Mouse (Mus musculus) central nervous system, embryonic 11.5 days (tissue): ENCODE measurements around the gene Btbd18. TPM values are rescaled to one million over a fixed set of nuclear protein-coding genes. Genes with fewer than 3 reads are reported as not detected.

Experiments used
- polyA plus RNA-seq: library from polyadenylated mRNA; depleted of rRNA; stranded (reverse); fragments of >200 nt; gene quantifications from 2 replicates; pipeline ENCODE4 v1.2.3, GENCODE M21; 2012; rRNA removed

The Btbd18 gene
- 0.01 and 0.05 TPM in 2 replicates for polyA plus RNA-seq

DNA sequence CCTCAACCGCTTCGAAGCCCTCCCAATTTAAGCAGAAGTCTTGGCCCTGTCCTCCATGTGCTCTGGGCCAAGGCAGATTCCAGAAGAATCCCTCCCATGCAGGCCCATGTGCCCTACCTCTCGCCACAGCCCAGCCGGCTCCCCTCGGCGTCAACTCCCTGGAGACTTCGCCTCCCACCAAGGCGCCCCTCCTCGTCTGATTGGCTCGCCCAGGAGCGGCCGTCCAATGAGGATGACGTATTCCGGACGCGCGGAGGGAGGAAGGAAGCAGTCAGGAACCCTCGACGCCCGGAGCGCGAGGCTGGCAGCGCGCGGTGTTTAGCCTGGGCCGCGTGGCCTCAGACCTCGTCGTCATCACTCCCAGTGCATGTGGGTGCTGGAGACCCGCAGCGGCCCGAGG is at the start of gene Btbd18:
Gene Btbd18 (plus strand): TSS at position 274 of the 400 bp plus-strand sequence.

DNA sequence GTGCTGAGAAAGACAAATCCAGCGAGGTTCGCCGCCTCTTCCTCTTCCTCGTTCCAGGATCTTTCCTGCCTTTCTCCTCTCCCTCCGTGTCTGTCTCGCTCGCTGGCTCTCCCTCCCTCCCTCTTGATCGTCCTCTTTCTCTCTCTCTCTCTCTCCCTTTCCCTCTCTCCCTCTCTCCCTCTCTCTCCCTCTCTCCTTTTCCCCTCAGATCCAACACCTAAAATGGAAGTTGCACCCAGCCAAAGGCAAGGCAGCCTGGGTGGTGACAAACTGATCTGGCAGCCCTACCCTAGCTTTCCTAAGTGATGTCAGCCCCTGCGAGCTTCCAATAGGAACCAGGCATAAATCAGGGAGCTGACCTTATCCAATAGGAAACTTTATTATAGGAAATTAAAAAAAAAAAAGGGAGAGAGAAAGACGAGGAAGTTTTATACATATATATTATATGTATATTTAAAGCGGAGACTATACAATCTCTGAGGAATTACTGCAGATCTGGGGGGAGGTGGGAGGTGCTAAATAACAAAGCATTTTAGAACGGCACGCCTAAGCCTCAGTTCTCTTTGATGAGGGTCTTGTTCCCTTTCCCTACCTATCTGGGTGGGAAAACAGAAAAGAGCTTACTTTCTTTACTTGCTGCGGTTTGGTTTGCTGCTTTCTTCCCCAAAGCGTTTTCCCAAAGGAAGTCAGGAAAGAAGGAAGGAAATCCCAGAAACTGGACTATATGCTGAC is 8.2 kb upstream of the Btbd18 start, which contains the start of gene Ctnnd1:
Gene Ctnnd1 (minus strand): TSS at position 302 of the 732 bp plus-strand sequence.

DNA sequence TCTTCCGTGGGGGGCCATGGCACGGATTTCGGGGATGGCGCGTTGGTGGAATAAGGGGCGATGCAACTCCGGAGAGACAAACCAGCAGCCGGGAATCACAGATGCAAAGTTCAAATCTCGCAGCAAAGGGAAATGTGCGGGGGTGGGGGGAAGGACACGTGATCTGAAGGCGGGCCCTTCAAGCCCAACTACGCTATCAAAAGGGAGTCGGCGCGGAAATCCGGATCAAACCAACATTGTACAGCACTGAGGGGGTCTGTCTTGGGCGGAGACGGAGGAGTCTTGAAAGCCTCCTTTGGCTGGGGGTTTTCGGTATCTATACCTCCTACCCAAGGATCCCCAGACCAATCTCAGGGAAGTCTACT is 11.7 kb downstream of the Btbd18 start, which contains the start of gene Selenoh:
Gene Selenoh (minus strand): TSS at position 202 of the 365 bp plus-strand sequence.

DNA sequence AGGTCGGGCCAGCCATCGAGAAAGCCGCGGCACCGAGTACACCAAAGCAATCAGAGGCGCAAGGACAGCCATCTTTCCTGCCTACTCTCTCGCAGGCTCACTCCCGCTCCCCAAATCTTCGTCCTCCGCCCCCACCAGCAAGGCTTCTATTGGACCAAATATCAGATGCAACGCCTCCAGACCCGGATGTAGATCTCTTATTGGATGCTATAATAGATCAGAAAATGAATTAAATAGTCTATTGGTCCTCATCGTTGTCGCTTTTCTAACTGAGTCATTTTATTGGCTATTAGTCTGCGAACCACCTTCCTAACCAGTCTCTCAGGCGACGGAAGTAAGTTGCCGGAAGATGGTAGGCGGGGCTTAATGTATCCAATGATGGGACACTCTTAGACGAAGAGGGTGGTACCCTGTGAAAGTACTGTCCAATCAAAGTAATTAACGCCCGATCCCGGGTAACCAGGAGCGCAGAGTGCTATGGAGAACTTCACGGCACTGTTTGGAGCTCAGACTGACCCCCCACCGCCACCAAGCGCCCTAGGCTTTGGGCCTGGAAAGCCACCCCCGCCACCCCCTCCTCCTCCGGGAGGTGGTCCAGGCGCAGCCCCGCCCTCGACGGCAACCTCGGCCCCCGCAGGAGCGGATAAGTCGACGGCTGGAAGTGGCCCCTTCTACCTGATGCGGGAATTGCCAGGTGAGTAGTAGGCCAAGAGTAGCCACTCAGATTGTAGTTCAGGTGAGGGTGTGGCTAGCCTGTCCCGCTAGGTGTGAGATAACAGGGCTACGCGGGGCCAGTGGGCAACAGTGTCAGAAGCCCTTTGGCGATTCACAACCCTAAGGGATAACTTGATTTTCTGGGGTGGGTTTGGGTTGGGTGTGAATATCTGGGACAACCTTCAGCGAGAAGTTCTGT is 19.3 kb downstream of the Btbd18 start, which contains the start of the genes Gm28635 and Med19:
Gene Gm28635 (minus strand): TSS at position 74 of the 913 bp plus-strand sequence.
Gene Med19 (plus strand): TSS at position 435 of the 913 bp plus-strand sequence.

DNA sequence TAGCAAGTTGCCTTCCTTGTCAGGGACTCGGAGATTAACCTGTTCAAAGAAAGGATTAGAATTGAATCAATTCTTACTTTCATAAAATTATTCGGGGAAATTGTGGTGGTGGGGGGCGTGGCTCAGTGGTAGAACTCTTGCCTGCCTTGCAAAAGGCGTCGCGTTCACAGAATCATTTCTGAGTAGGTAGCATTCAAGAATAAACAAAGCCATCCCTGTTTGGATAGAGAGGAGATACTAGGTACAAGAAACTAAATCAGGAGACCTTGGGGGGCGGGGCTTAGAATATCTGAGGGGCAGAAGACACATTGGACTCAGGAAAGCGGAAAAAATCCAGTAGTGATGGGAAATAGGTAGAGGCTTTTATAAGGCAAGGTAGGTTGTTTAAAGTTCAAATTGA is 20.1 kb downstream of the Btbd18 start, which contains the start of gene Tmx2:
Gene Tmx2 (minus strand): TSS at position 125 of the 400 bp plus-strand sequence.

DNA sequence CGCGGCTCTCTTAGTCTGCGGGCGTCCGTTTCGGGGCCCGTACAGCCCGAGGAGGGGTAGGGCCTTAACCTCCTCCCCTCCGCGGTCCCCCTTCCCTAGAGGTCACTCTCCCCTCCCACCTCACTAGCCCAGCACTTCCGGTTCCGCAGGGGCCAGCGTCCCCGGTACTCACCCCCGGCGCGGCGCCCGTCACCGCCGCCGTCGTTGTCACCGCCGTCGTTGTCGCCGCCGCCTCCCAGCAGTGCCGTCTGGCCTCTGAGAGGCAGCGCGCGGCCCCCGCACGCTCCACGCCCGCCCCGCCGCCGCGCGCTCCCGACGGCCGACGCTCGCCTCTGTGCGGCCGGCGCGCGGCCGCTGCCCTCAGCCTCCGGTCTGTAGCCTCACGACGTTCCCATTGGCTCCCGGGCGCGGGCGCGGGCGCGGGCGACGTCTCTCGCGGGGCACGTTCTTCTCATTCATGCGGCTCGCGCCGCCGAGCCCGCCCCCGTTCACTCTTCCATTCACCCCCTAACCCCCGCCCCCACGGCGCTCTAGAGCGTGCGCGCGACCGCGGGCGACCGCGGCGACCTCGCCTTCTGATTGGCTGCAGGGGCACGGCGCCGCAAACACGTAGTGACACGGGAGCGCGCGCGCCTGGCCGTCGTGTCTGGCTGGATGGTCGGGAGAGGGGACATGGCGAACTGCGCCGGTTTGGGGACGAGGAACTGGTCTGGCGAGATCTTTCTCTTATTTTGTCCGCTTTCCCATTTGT is 56.1 kb downstream of the Btbd18 start, which contains the start of gene Zdhhc5:
Gene Zdhhc5 (minus strand): TSS at position 370 of the 751 bp plus-strand sequence.

Other genes starting within 250 kb of the Btbd18 start
- 3.1 and 8.7 TPM in 2 replicates for gene Calcrl, start 233.7 kb upstream of the Btbd18 start, polyA plus RNA-seq
- 14.0 and 20.9 TPM in 2 replicates for gene Tfpi, start 182.3 kb upstream of the Btbd18 start, polyA plus RNA-seq
- gene Ctnnd1, start 8.3 kb upstream of the Btbd18 start, polyA plus RNA-seq: 71.0 and 78.3 TPM in 2 replicates
- 342 and 519 TPM in 2 replicates for gene Selenoh, start 11.7 kb downstream of the Btbd18 start, polyA plus RNA-seq
- not detected in 2 replicates for gene Gm28635, start 19.0 kb downstream of the Btbd18 start, polyA plus RNA-seq
- gene Med19, start 19.3 kb downstream of the Btbd18 start, polyA plus RNA-seq: 31.4 and 31.9 TPM in 2 replicates
- gene Tmx2, start 20.1 kb downstream of the Btbd18 start, polyA plus RNA-seq: 128 and 209 TPM in 2 replicates
- gene Zdhhc5, start 56.1 kb downstream of the Btbd18 start, polyA plus RNA-seq: 21.0 and 34.9 TPM in 2 replicates
- 26.7 and 28.5 TPM in 2 replicates for gene Clp1, start 68.3 kb downstream of the Btbd18 start, polyA plus RNA-seq
- gene Ypel4, start 75.0 kb downstream of the Btbd18 start, polyA plus RNA-seq: 23.8 and 26.2 TPM in 2 replicates
- gene Gm19426, start 84.6 kb downstream of the Btbd18 start, polyA plus RNA-seq: 15.6 and 52.5 TPM in 2 replicates
- gene Serping1, start 116.4 kb downstream of the Btbd18 start, polyA plus RNA-seq: 20.3 and 28.2 TPM in 2 replicates
- 36.1 and 53.2 TPM in 2 replicates for gene Ube2l6, start 139.7 kb downstream of the Btbd18 start, polyA plus RNA-seq
- gene Smtnl1, start 163.6 kb downstream of the Btbd18 start, polyA plus RNA-seq: 0.05 and 0.21 TPM in 2 replicates
- 68.3 and 99.3 TPM in 2 replicates for gene Timm10, start 167.9 kb downstream of the Btbd18 start, polyA plus RNA-seq
- gene Slc43a1, start 179.8 kb downstream of the Btbd18 start, polyA plus RNA-seq: 13.6 and 24.5 TPM in 2 replicates
- 4.2 and 5.0 TPM in 2 replicates for gene Rtn4rl2, start 227.6 kb downstream of the Btbd18 start, polyA plus RNA-seq